Mouse (Mus musculus) MEL (cell line): ENCODE data around the gene Eid3.

Source experiments
- MEF2A ChIP-seq: IDR thresholded peaks from 2 replicates; pipeline ENCODE4 v1.6.1; 2014; ENCODE audit warnings: low read depth, mild to moderate bottlenecking, inconsistent platforms, low read length, improper control_type of control experiment; ENCODE audit not compliant: poor library complexity, insufficient replicate concordance, severe bottlenecking; ENCODE audit errors: extremely low read depth
- TAL1 ChIP-seq: IDR thresholded peaks from 2 replicates; pipeline ENCODE4 v1.6.1; 2012; ENCODE audit warnings: mild to moderate bottlenecking, inconsistent platforms, low read length, moderate library complexity, mixed read lengths

- TF ChIP-seq TAL1: no peak
- TF ChIP-seq MEF2A: no peak
These were observed 6.9 kb upstream of the Eid3 start for GRCm38 (mm10) chr10:82859533-82859915.
